Mouse (Mus musculus) forebrain, postnatal 0 days (tissue): ENCODE data around the gene Lrrc4. TPM values are rescaled to one million over a fixed set of nuclear protein-coding genes. Genes with fewer than 3 reads are reported as not detected.

ENCODE experiments used
- ATAC-seq: fragments of 200-750 bp; cut with Nextera tagmentation; 2 replicates; pipeline ENCODE4 v1.8.0; 2017; ENCODE audit warnings: mild to moderate bottlenecking, moderate library complexity
- DNase-seq: peaks from one replicate; pipeline ENCODE4 v3.0.0-alpha.2; 2015
- H3K27ac ChIP-seq: fragments of 300-500 bp; sonication (generic); 2 replicates; pipeline ENCODE4 v1.5.1; 2014; ENCODE audit warnings: low read depth, mild to moderate bottlenecking, antibody characterized with exemption, low read length, moderate library complexity, mixed read lengths
- H3K27me3 ChIP-seq: fragments of 300-500 bp; sonication (generic); 2 replicates; pipeline ENCODE4 v1.6.1; 2014; ENCODE audit warnings: mild to moderate bottlenecking, low read length, mixed read lengths; ENCODE audit not compliant: insufficient read depth
- H3K36me3 ChIP-seq: fragments of 300-500 bp; sonication (generic); 2 replicates; pipeline ENCODE4 v1.6.1; 2014; ENCODE audit warnings: mild to moderate bottlenecking, moderate library complexity; ENCODE audit not compliant: insufficient read depth
- H3K4me1 ChIP-seq: fragments of 300-500 bp; sonication (generic); 2 replicates; pipeline ENCODE4 v1.6.1; 2014; ENCODE audit warnings: antibody characterized with exemption; ENCODE audit not compliant: insufficient read depth
- H3K4me2 ChIP-seq: fragments of 300-500 bp; sonication (generic); 2 replicates; pipeline ENCODE4 v1.6.1; 2014; ENCODE audit warnings: low read depth, mild to moderate bottlenecking, moderate library complexity
- H3K4me3 ChIP-seq: fragments of 300-500 bp; sonication (generic); 2 replicates; pipeline ENCODE4 v1.5.1; 2014; ENCODE audit warnings: low read depth, low read length, mixed read lengths
- H3K9ac ChIP-seq: fragments of 300-500 bp; sonication (generic); 2 replicates; pipeline ENCODE4 v1.6.1; 2014; ENCODE audit warnings: mild to moderate bottlenecking
- H3K9me3 ChIP-seq: fragments of 300-500 bp; sonication (generic); 2 replicates; pipeline ENCODE4 v1.6.1; 2016; ENCODE audit warnings: low read length
- CTCF ChIP-seq: sonication (generic); IDR thresholded peaks from 2 replicates; pipeline ENCODE4 v1.5.1; 2016; ENCODE audit warnings: antibody characterized with exemption, control low read depth, low read depth
- WGBS: fragments of 180-500 bp; shearing (Covaris S2); extraction: QIAGEN DNeasy Blood & Tissue Kit; methylation state at CpG from one replicate; pipeline ENCODE4 v1.1.7; 2014; 5-methylcytosine and 5-hydroxymethylcytosine counted together
- polyA plus RNA-seq: library from polyadenylated mRNA; unstranded; fragments of >200 nt; fragmentation: Nextera tagmentation; extraction: Ambion mirVana; gene quantifications from 2 replicates; pipeline ENCODE4 v1.2.1, GENCODE M21; 2015
- total RNA-seq: library from RNA; depleted of rRNA; stranded (reverse); fragments of >200 nt; gene quantifications from 2 replicates; pipeline ENCODE4 v1.2.3, GENCODE M21; 2014; rRNA removed

Lrrc4 gene
- total RNA-seq (32.9 and 37.1 TPM in 2 replicates), polyA plus RNA-seq (4.0 and 5.4 TPM in 2 replicates)

- H3K4me3 ChIP-seq, result peak within 1 kb of the TSS; percentile 64
- peak within 1 kb of the TSS; percentile 91 for H3K9ac ChIP-seq
- TF ChIP-seq CTCF, result no peak
- DNase-seq, result no peak
- H3K4me1 ChIP-seq, result peaks cover 27% of the 10 kb centered on the region
- H3K27ac ChIP-seq, result peak within 1 kb of the TSS; percentile 84
- ATAC-seq, result peak; percentile 2; the same call in 1 of the 2 replicates
- WGBS, result 25% methylated on average over 27 of the region's 27 CpGs
- H3K36me3 ChIP-seq, result no peaks in the 10 kb centered on the region
- no peaks in the 10 kb centered on the region for H3K9me3 ChIP-seq
- no peaks in the 10 kb centered on the region for H3K27me3 ChIP-seq
- H3K4me2 ChIP-seq, result peak within 1 kb of the TSS; percentile 96
These were observed at the start of gene Lrrc4 for GRCm38 (mm10) chr6:28831011-28831853. TSS of gene Lrrc4 (minus strand) at chr6:28831747.

DNA sequence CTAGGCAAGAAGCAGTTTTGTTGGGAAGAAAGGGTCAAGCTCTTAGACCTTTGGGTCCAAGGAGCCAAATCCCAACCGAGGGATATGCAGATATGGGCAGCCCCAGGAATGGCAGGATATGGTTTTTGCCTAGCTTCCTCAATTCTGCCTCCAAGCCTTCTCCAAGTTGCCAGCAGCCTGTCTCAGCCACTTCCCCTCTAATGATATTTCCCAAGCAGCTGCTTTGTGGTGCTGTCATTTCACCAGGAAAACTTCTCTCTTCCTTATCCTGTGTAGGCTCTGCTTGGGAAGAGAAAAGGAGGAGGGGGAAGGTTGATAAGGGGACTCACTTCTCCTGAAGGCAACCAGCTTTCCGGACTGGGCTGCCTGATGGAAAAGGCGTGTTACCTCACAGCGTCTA, 49.4 kb upstream of the Lrrc4 start:
- 92% methylated on average over 4 of the region's 4 CpGs for WGBS
- Histone ChIP-seq H3K4me1 (peaks cover 18% of the 10 kb centered on the region), H3K9ac (no peak overlapping the region), H3K27me3 (no peaks in the 10 kb centered on the region; the same call in 1 of the 2 replicates), H3K4me3 (no peak overlapping the region), H3K9me3 (no peaks in the 10 kb centered on the region), H3K4me2 (no peak overlapping the region), H3K27ac (no peak overlapping the region), H3K36me3 (peaks cover 24% of the 10 kb centered on the region)
- TF ChIP-seq CTCF, result no peak
- DNase-seq, result no peak
- no peak for ATAC-seq

- ATAC-seq (no peak), DNase-seq (no peak)
- H3K4me2 ChIP-seq, result no peak overlapping the region
- H3K9ac ChIP-seq, result no peak overlapping the region
- no peak overlapping the region for H3K4me3 ChIP-seq
- TF ChIP-seq CTCF, result no peak
- no peaks in the 10 kb centered on the region for H3K9me3 ChIP-seq
- H3K27me3 ChIP-seq, result no peaks in the 10 kb centered on the region; the same call in 1 of the 2 replicates
- H3K27ac ChIP-seq, result no peak overlapping the region
- peaks cover 11% of the 10 kb centered on the region for H3K36me3 ChIP-seq
- WGBS, result 81% methylated on average over 8 of the region's 8 CpGs
- peaks cover 18% of the 10 kb centered on the region for H3K4me1 ChIP-seq
These were observed 47.8 kb upstream of the Lrrc4 start for GRCm38 (mm10) chr6:28879315-28879714.

GRCm38 (mm10) chr6:28877945-28878666, 46.6 kb upstream of the Lrrc4 start:
- peak; percentile 89 for ATAC-seq
- WGBS, result 14% methylated on average over 7 of the region's 7 CpGs
- H3K9ac ChIP-seq, result no peak overlapping the region
- no peak for TF ChIP-seq CTCF
- H3K9me3 ChIP-seq, result no peaks in the 10 kb centered on the region
- no peak overlapping the region for H3K4me3 ChIP-seq
- peaks cover 18% of the 10 kb centered on the region for H3K4me1 ChIP-seq
- H3K27me3 ChIP-seq, result no peaks in the 10 kb centered on the region; the same call in 1 of the 2 replicates
- peak; percentile 63 for DNase-seq
- H3K27ac ChIP-seq, result 0 out of 2 replicates have a peak overlapping the region, but pooled peaks have one; percentile 21
- H3K36me3 ChIP-seq, result no peaks in the 10 kb centered on the region; the same call in 1 of the 2 replicates
- H3K4me2 ChIP-seq, result no peak overlapping the region

DNA sequence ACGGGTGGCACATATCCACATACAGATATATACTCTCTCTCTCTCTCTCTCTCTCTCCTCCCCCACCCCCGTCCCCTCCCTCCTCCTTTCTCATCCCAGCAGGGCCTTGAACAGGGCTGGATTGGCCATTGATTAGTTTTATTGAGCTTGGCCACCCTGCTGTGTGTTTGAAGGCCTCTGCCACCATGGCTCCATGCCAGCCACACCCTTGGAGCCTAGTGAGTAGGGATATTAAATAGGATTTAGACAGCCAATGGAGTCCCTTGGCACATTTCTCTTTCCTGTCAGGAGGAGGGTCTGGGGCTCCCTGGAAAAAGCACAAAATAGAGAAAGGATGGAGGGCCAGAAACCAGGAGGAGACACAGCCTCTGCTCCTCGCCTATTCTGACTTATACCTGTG, 44.9 kb upstream of the Lrrc4 start:
- Histone ChIP-seq H3K4me1 (peaks cover 23% of the 10 kb centered on the region), H3K4me3 (no peak overlapping the region), H3K4me2 (no peak overlapping the region), H3K9me3 (no peaks in the 10 kb centered on the region), H3K27me3 (no peaks in the 10 kb centered on the region; the same call in 1 of the 2 replicates), H3K36me3 (no peaks in the 10 kb centered on the region), H3K9ac (no peak overlapping the region), H3K27ac (no peak overlapping the region)
- DNase-seq, result no peak
- ATAC-seq, result no peak
- no peak for TF ChIP-seq CTCF
- WGBS, result 21% methylated on average over 3 of the region's 3 CpGs

DNA sequence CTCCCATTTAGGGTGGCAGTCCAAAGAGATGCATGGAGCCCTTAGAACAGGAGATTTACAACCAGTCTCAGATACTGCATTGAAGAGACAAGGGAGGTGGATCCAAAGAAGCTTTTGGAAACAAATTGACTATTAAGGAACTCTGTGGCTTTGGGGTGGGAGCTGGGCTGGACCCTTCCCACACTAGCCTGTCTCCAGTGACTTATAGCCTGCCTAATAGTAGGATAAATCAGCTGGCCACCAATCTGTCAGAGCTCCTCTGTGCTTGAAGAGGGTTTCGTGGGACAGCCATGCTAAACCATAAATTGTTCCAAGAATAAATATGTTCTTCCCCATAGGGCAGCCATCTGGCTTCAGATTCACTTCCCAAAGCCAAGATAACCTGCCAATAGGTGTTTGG, 43.8 kb upstream of the Lrrc4 start:
- WGBS, result 58% methylated on average over 1 of the region's 1 CpGs

More for the DNA sequence above, 43.8 kb upstream of the Lrrc4 start:
- no peak overlapping the region for H3K4me3 ChIP-seq
- TF ChIP-seq CTCF, result no peak
- H3K36me3 ChIP-seq, result no peaks in the 10 kb centered on the region
- ATAC-seq (no peak), DNase-seq (no peak)
- no peak overlapping the region for H3K27ac ChIP-seq
- H3K4me1 ChIP-seq, result peaks cover 21% of the 10 kb centered on the region
- H3K9me3 ChIP-seq, result no peaks in the 10 kb centered on the region
- no peak overlapping the region for H3K9ac ChIP-seq
- H3K27me3 ChIP-seq, result no peaks in the 10 kb centered on the region; the same call in 1 of the 2 replicates
- H3K4me2 ChIP-seq, result no peak overlapping the region
